In genomic region chr1:34472427-34473300, GRCm38 (mm10) we compare ENCODE assay signal across 8 mouse cellular contexts. TPM values are rescaled to one million over a fixed set of nuclear protein-coding genes. Genes with fewer than 3 reads are reported as not detected.
DNase-seq lines count a peak whose midpoint lies in the region; ATAC-seq and TF ChIP-seq lines count a peak whose summit lies in the region.

No protein-coding gene starts in this region.

- intact Hi-C loops in gastrocnemius, postnatal 36 days (cut with DNase I) = no loop called here

- TF ChIP-seq CTCF in lung, adult 2 months (IDR thresholded peaks at IDR 0.05; ENCODE audit: insufficient read depth, low read length) = no peak

- TF ChIP-seq POLR2A in lung, adult 2 months (IDR thresholded peaks at IDR 0.05; ENCODE audit: borderline replicate concordance, extremely low read depth, low read depth, low read length) = peak; percentile 15; the same call in 1 of the 2 replicates

- H3K4me1 ChIP-seq in intestine, embryonic 14.5 days (replicated peaks; ENCODE audit: control insufficient read depth, insufficient read depth, low read length) = no peaks in the 10 kb centered on the region; the same call in 1 of the 2 replicates
- no peaks in the 10 kb centered on the region for H3K4me1 ChIP-seq in lung, adult 2 months (ENCODE audit: control insufficient read depth, insufficient read depth, low read length)
- H3K4me1 ChIP-seq in neural tube, embryonic 13.5 days (replicated peaks) = peaks cover 11% of the 10 kb centered on the region

- peaks cover 7% of the 10 kb centered on the region; the same call in 1 of the 2 replicates for H3K27me3 ChIP-seq in intestine, embryonic 14.5 days (replicated peaks; ENCODE audit: control insufficient read depth, insufficient read depth, low read length)
- peaks cover 39% of the 10 kb centered on the region for H3K27me3 ChIP-seq in neural tube, embryonic 13.5 days

- whole genome bisulfite sequencing in intestine, embryonic 14.5 days = under 1% methylated on average over 43 of the region's 43 CpGs
- WGBS in lung, adult 2 months = under 1% methylated on average over 42 of the region's 43 CpGs
- 1% methylated on average over 41 of the region's 43 CpGs for WGBS in neural tube, embryonic 13.5 days

- H3K4me2 ChIP-seq in intestine, embryonic 14.5 days (ENCODE audit: low read length) = peak overlapping the region; percentile 91
- peak overlapping the region; percentile 93 for H3K4me2 ChIP-seq in neural tube, embryonic 13.5 days

- ATAC-seq in intestine, embryonic 14.5 days (replicated peaks; ENCODE audit: low FRiP score, low TSS enrichment, low read depth) = peak; percentile 61
- ATAC-seq in neural tube, embryonic 13.5 days (ENCODE audit: low read depth) = peak; percentile 75; the same call in 1 of the 2 replicates

- H3K9me3 ChIP-seq in intestine, embryonic 14.5 days (ENCODE audit: control insufficient read depth, low read length) = no peaks in the 10 kb centered on the region
- H3K9me3 ChIP-seq in neural tube, embryonic 13.5 days = no peaks in the 10 kb centered on the region

- peak overlapping the region; percentile 44 for H3K9ac ChIP-seq in intestine, embryonic 14.5 days (ENCODE audit: low read length)
- H3K9ac ChIP-seq in neural tube, embryonic 13.5 days = peak overlapping the region; percentile 63

- H3K27ac ChIP-seq in intestine, embryonic 14.5 days (ENCODE audit: low read depth) = no peak overlapping the region
- no peak overlapping the region for H3K27ac ChIP-seq in neural tube, embryonic 13.5 days (replicated peaks)

- no peaks in the 10 kb centered on the region for H3K36me3 ChIP-seq in intestine, embryonic 14.5 days (ENCODE audit: control insufficient read depth, insufficient read depth, low read length)
- H3K36me3 ChIP-seq in neural tube, embryonic 13.5 days = no peaks in the 10 kb centered on the region

- peak overlapping the region; percentile 45 for H3K4me3 ChIP-seq in intestine, embryonic 14.5 days (ENCODE audit: low read depth, low read length)
- peak overlapping the region; percentile 62 for H3K4me3 ChIP-seq in lung, adult 2 months (replicated peaks; ENCODE audit: extremely low read depth, low read depth, low read length)
- peak overlapping the region; percentile 46 for H3K4me3 ChIP-seq in neural tube, embryonic 13.5 days

- peak; percentile 48 for DNase-seq in kidney, adult 18-20 months
- DNase-seq in kidney, adult 11 months = no peak
- peak; percentile 51 for DNase-seq in c-Kit-positive CD71-positive TER-119-negative erythroid progenitor cells, embryonic 14.5 days (ENCODE audit: low read depth)
- peak; percentile 11 to 21 for DNase-seq in gastrocnemius, postnatal 36 days
- DNase-seq in intestine, embryonic 14.5 days (ENCODE audit: low spot score) = peak; percentile 73
- peak; percentile 45 for DNase-seq in lung, adult 2 months
- DNase-seq in urinary bladder, postnatal 14 days (ENCODE audit: low spot score) = peak; percentile 41

RNA-seq across cellular contexts. Expression of gene Ptpn18, which starts 13.1 kb away (rescaled TPM):
- 1 to 10 TPM in 1 of 2 experiments, under 1 TPM in 1; 0.92 to 2.6 TPM for total RNA-seq in gastrocnemius, postnatal 36 days (2021)
- polyA plus RNA-seq in intestine, embryonic 14.5 days (2014; fragmentation: Nextera tagmentation; extraction: Ambion mirVana) = 19.3 and 22.1 TPM in 2 replicates
- 95.1 and 177 TPM in 2 replicates for polyA plus RNA-seq in lung, adult 2 months (2012; rRNA removed)
- 6.3 and 10.0 TPM in 2 replicates for polyA plus RNA-seq in neural tube, embryonic 13.5 days (2015; fragmentation: Nextera tagmentation; extraction: Ambion mirVana)

RNA-seq across cellular contexts. Expression of gene Prss39, which starts 25.5 kb away (rescaled TPM):
- total RNA-seq in gastrocnemius, postnatal 36 days (2021) = not detected
- not detected in 2 replicates for polyA plus RNA-seq in intestine, embryonic 14.5 days (2014; fragmentation: Nextera tagmentation; extraction: Ambion mirVana)
- 0.14 TPM in 1 of 2 replicates, not detected in the other for polyA plus RNA-seq in lung, adult 2 months (2012; rRNA removed)
- polyA plus RNA-seq in neural tube, embryonic 13.5 days (2015; fragmentation: Nextera tagmentation; extraction: Ambion mirVana) = not detected in 2 replicates

RNA-seq across cellular contexts. Expression of gene Imp4, which starts 33.0 kb away (rescaled TPM):
- 10 to 100 TPM; 12.0 to 12.6 TPM for total RNA-seq in gastrocnemius, postnatal 36 days (2021)
- 120 and 126 TPM in 2 replicates for polyA plus RNA-seq in intestine, embryonic 14.5 days (2014; fragmentation: Nextera tagmentation; extraction: Ambion mirVana)
- 29.2 and 45.3 TPM in 2 replicates for polyA plus RNA-seq in lung, adult 2 months (2012; rRNA removed)
- polyA plus RNA-seq in neural tube, embryonic 13.5 days (2015; fragmentation: Nextera tagmentation; extraction: Ambion mirVana) = 55.5 and 61.0 TPM in 2 replicates

RNA-seq across cellular contexts. Expression of gene Ccdc115, which starts 33.2 kb away (rescaled TPM):
- 10 to 100 TPM in 1 of 2 experiments, 1 to 10 TPM in 1; 8.3 to 10.2 TPM for total RNA-seq in gastrocnemius, postnatal 36 days (2021)
- polyA plus RNA-seq in intestine, embryonic 14.5 days (2014; fragmentation: Nextera tagmentation; extraction: Ambion mirVana) = 59.6 and 60.0 TPM in 2 replicates
- 21.8 and 21.9 TPM in 2 replicates for polyA plus RNA-seq in lung, adult 2 months (2012; rRNA removed)
- polyA plus RNA-seq in neural tube, embryonic 13.5 days (2015; fragmentation: Nextera tagmentation; extraction: Ambion mirVana) = 60.7 and 65.1 TPM in 2 replicates
